7 mouse cellular contexts compared by ENCODE assay signal in the genomic region with DNA sequence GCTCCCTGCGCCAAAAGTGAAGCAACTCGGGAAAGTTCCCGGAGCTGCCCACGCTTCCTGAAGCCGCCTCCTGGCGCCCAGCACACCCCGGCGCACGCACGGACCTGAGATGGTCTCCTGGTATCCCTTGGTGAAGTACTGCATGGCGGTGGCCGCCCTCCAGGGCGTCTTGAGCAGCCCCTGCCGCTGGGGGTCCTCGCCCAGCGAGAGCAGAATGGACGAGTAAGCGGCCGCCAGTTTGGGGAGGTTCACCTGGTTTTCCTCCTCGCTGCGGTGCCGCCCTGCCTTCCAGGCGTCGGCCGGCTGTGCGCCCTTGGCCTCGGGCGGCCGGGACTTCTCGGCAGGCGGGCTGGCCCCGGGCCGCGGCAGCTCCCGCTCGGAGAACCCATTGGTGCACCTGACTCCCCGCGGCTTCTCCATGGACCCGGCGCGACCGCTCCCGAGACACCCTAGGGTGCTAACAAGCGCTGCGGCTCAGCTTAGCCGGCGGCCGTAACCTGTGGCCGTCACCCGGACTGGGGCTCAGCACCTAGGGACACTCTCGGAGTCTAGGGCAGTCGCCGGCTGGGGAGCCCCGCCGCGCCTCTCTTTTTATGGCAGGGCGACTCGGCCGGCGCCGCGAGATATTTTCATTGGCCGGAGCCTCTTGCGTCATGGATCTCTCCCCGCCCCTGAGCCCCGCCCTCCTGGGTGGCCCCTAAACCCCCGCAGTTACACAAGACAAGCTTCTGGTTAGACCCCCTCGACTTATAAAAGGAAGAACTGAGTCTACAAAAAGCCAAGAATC. TPM values are rescaled to one million over a fixed set of nuclear protein-coding genes. Genes with fewer than 3 reads are reported as not detected.
A peak's percentile ranks its signal among the peaks of the same experiment; 100 is the strongest.
DNase-seq lines count a peak whose midpoint lies in the region; ATAC-seq and TF ChIP-seq lines count a peak whose summit lies in the region.

A gene (minus strand): TSS at position 566 of the 787 bp plus-strand sequence.

- DNase-seq in adrenal gland, postnatal 36 days, result peak; percentile 94
- peak; percentile 85 for DNase-seq in heart, adult 8-10 months (ENCODE audit: low spot score)
- DNase-seq in limb, embryonic 14.5 days (ENCODE audit: low spot score), result peak; percentile 67
- DNase-seq in spleen, postnatal 10 days (ENCODE audit: low spot score in 2 of 2), result peak; percentile 91 to 96

- no peaks in the 10 kb centered on the region for H3K9me3 ChIP-seq in embryonic facial prominence, embryonic 13.5 days
- no peaks in the 10 kb centered on the region for H3K9me3 ChIP-seq in kidney, embryonic 14.5 days (ENCODE audit: control insufficient read depth, low read length)
- no peaks in the 10 kb centered on the region for H3K9me3 ChIP-seq in limb, embryonic 14.5 days (ENCODE audit: control insufficient read depth, low read length)
- H3K9me3 ChIP-seq in midbrain, embryonic 16.5 days (replicated peaks; ENCODE audit: control insufficient read depth, low read length, poor library complexity, severe bottlenecking), result no peaks in the 10 kb centered on the region

- no peak for TF ChIP-seq POLR2A in limb, embryonic 14.5 days (IDR thresholded peaks at IDR 0.05; ENCODE audit: borderline replicate concordance, extremely low read depth, insufficient read depth, insufficient read length)

- H3K4me3 ChIP-seq in embryonic facial prominence, embryonic 13.5 days, result peak within 1 kb of the TSS; percentile 75
- H3K4me3 ChIP-seq in kidney, embryonic 14.5 days (ENCODE audit: low read length), result peak within 1 kb of the TSS; percentile 71
- H3K4me3 ChIP-seq in limb, embryonic 14.5 days (replicated peaks; ENCODE audit: low read length), result peak within 1 kb of the TSS; percentile 61
- peak within 1 kb of the TSS; percentile 89 for H3K4me3 ChIP-seq in midbrain, embryonic 16.5 days (ENCODE audit: low read depth, low read length)

- H3K36me3 ChIP-seq in embryonic facial prominence, embryonic 13.5 days, result no peaks in the 10 kb centered on the region
- no peaks in the 10 kb centered on the region for H3K36me3 ChIP-seq in kidney, embryonic 14.5 days (ENCODE audit: control insufficient read depth, insufficient read depth, low read length)
- H3K36me3 ChIP-seq in limb, embryonic 14.5 days (ENCODE audit: control insufficient read depth, insufficient read depth, low read length), result no peaks in the 10 kb centered on the region
- H3K36me3 ChIP-seq in midbrain, embryonic 16.5 days (ENCODE audit: control insufficient read depth, insufficient read depth, low read length), result no peaks in the 10 kb centered on the region

- no peak within 1 kb of the TSS for H3K27ac ChIP-seq in embryonic facial prominence, embryonic 13.5 days
- no peak within 1 kb of the TSS for H3K27ac ChIP-seq in kidney, embryonic 14.5 days (ENCODE audit: low read depth, low read length)
- no peak within 1 kb of the TSS for H3K27ac ChIP-seq in limb, embryonic 14.5 days (replicated peaks; ENCODE audit: low read depth, low read length)
- H3K27ac ChIP-seq in midbrain, embryonic 16.5 days (ENCODE audit: low read length), result no peak within 1 kb of the TSS

- under 1% methylated on average over 66 of the region's 68 CpGs for WGBS in embryonic facial prominence, embryonic 13.5 days
- WGBS in kidney, embryonic 14.5 days, result under 1% methylated on average over 61 of the region's 68 CpGs
- 3% methylated on average over 53 of the region's 68 CpGs for WGBS in limb, embryonic 14.5 days
- under 1% methylated on average over 67 of the region's 68 CpGs for WGBS in midbrain, embryonic 16.5 days

- peak; percentile 80; the same call in 1 of the 2 replicates for ATAC-seq in embryonic facial prominence, embryonic 13.5 days (ENCODE audit: insufficient number of reproducible peaks, insufficient read depth, low FRiP score, low TSS enrichment, low read depth)
- ATAC-seq in kidney, embryonic 14.5 days (ENCODE audit: low FRiP score, low TSS enrichment), result peak; percentile 91
- peak; percentile 86 for ATAC-seq in limb, embryonic 14.5 days (ENCODE audit: low FRiP score, low read depth)
- ATAC-seq in midbrain, embryonic 16.5 days, result peak; percentile 90

- H3K4me2 ChIP-seq in embryonic facial prominence, embryonic 13.5 days, result peak within 1 kb of the TSS; percentile 100
- peak within 1 kb of the TSS; percentile 99 for H3K4me2 ChIP-seq in kidney, embryonic 14.5 days (replicated peaks; ENCODE audit: low read depth, low read length)
- peak within 1 kb of the TSS; percentile 100 for H3K4me2 ChIP-seq in limb, embryonic 14.5 days (replicated peaks; ENCODE audit: low read depth, low read length, severe bottlenecking)
- peak within 1 kb of the TSS; percentile 86 for H3K4me2 ChIP-seq in midbrain, embryonic 16.5 days (ENCODE audit: low read length)

- H3K9ac ChIP-seq in embryonic facial prominence, embryonic 13.5 days, result peak within 1 kb of the TSS; percentile 68
- peak within 1 kb of the TSS; percentile 57 for H3K9ac ChIP-seq in kidney, embryonic 14.5 days (ENCODE audit: low read depth, low read length)
- peak within 1 kb of the TSS; percentile 46 for H3K9ac ChIP-seq in limb, embryonic 14.5 days (ENCODE audit: low read depth, low read length, severe bottlenecking)
- peak within 1 kb of the TSS; percentile 74 for H3K9ac ChIP-seq in midbrain, embryonic 16.5 days (ENCODE audit: low read depth, low read length)

- peaks cover 24% of the 10 kb centered on the region for H3K27me3 ChIP-seq in embryonic facial prominence, embryonic 13.5 days
- H3K27me3 ChIP-seq in kidney, embryonic 14.5 days (ENCODE audit: control insufficient read depth, insufficient read depth, low read length), result peaks cover 8% of the 10 kb centered on the region; the same call in 1 of the 2 replicates
- H3K27me3 ChIP-seq in limb, embryonic 14.5 days (ENCODE audit: control insufficient read depth, insufficient read depth, low read length), result peaks cover 10% of the 10 kb centered on the region; the same call in 1 of the 2 replicates
- H3K27me3 ChIP-seq in midbrain, embryonic 16.5 days (ENCODE audit: control insufficient read depth, insufficient read depth, low read depth, low read length), result peaks cover 12% of the 10 kb centered on the region

- H3K4me1 ChIP-seq in embryonic facial prominence, embryonic 13.5 days, result peaks cover 7% of the 10 kb centered on the region
- peaks cover 6% of the 10 kb centered on the region; the same call in 1 of the 2 replicates for H3K4me1 ChIP-seq in kidney, embryonic 14.5 days (ENCODE audit: control insufficient read depth, insufficient read depth, low read length)
- H3K4me1 ChIP-seq in limb, embryonic 14.5 days (ENCODE audit: control insufficient read depth, insufficient read depth, low read length), result peaks cover 5% of the 10 kb centered on the region; the same call in 1 of the 2 replicates
- peaks cover 7% of the 10 kb centered on the region for H3K4me1 ChIP-seq in midbrain, embryonic 16.5 days (ENCODE audit: control insufficient read depth, insufficient read depth, low read length)

RNA-seq across cellular contexts. Expression of the gene that starts here (rescaled TPM):
- total RNA-seq in adrenal gland, postnatal 36 days (2021), result 10 to 100 TPM; 75.6 to 78.0 TPM
- polyA plus RNA-seq in embryonic facial prominence, embryonic 13.5 days (2015; fragmentation: Nextera tagmentation; extraction: Ambion mirVana), result 0.94 and 1.1 TPM in 2 replicates
- total RNA-seq in heart, adult 8-10 months (2022), result 1 to 10 TPM; 5.5 to 6.8 (median 6.4) TPM
- 1.4 and 2.2 TPM in 2 replicates for polyA plus RNA-seq in kidney, embryonic 14.5 days (2014; fragmentation: Nextera tagmentation; extraction: Ambion mirVana)
- polyA plus RNA-seq in limb, embryonic 14.5 days (2012; rRNA removed), result 1.3 TPM in 2 replicates
- polyA plus RNA-seq in limb, embryonic 14.5 days (2014; fragmentation: Nextera tagmentation; extraction: Ambion mirVana), result 0.99 and 1.5 TPM in 2 replicates
- polyA plus RNA-seq in midbrain, embryonic 16.5 days (2015; fragmentation: Nextera tagmentation; extraction: Ambion mirVana), result 5.3 and 6.0 TPM in 2 replicates

Comparison
In these comparisons a context has a peak if more than half of its experiments do, and no peak if none do; other contexts are left out.
1. RNA of the gene that starts here (total RNA-seq): 75.6 to 78.0 TPM in adrenal gland, postnatal 36 days; 5.5 to 6.8 TPM in heart, adult 8-10 months; every median in the first group is over 4 times any median in the second.
2. Peak in every context shown above with its lines, with median percentiles within 50 percentile points of each other: DNase-seq, ATAC-seq, H3K4me2 ChIP-seq, H3K4me3 ChIP-seq and H3K9ac ChIP-seq.